Mouse (Mus musculus) heart, adult 8-10 months (tissue): ENCODE results near the gene Gm20388. TPM values are rescaled to one million over a fixed set of nuclear protein-coding genes. Genes with fewer than 3 reads are reported as not detected.
"Not testable (repeated sequence)": the region's sequence is repeated elsewhere in the genome, so short reads cannot be mapped to it uniquely, and the experiment has no call there.

Source experiments
- DNase-seq: peaks from one replicate; pipeline ENCODE4 v3.0.0; 2022; ENCODE audit warnings: low spot score
- total RNA-seq, 4 experiments: library from RNA; stranded (reverse); gene quantifications; 2 replicates each; pipeline ENCODE4 v1.2.4; 2022

Gm20388 gene
- total RNA-seq, 4 experiments from 2014 or later: 4.2 to 6.7 TPM; not detected in 2

DNA sequence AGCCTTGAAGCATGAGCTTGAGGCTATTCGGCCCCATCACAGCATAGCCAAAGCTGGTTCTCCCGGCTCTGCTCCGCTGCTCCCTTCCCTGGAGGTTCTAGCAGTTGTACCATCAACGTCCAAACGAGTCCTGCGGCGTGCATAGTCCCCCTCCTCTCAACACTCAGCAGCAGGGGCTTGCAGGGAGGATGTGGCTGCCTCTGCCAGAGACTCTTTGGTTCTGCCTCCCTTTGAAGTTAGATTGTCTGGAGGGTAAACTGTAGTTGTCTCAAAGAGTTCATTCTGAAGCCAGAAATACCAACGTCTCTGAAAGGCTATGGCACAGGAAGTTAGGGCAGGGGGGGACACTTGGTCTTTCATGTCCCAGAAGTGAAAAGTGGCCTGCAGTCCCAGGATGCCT is 3493.9 kb downstream of the Gm20388 start:
- DNase-seq: no peak

DNA sequence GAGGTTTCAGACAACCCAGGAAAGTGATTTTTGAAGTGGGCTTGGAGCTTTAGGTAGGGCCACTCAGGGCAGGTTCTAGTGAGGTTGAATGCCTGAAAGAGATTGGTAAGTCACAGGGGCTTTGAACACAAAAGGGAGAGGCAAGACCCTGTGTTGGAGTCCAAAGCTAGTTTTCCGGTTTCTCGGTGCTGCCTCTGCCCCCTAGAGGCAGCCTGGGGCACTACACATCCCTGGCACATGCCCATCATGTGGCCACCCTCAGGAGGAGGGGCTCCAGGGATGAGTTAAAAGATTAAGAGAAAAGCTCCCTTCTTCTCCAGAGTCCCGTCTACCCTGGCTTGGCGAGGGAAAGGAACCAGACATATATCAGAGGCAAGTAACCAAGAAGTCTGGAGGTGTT is 3496.1 kb downstream of the Gm20388 start, which contains the start of gene Mc1r:
Mc1r (plus strand) TSS at position 322 of the 400 bp plus-strand sequence.
- peak; percentile 25 for DNase-seq

DNA sequence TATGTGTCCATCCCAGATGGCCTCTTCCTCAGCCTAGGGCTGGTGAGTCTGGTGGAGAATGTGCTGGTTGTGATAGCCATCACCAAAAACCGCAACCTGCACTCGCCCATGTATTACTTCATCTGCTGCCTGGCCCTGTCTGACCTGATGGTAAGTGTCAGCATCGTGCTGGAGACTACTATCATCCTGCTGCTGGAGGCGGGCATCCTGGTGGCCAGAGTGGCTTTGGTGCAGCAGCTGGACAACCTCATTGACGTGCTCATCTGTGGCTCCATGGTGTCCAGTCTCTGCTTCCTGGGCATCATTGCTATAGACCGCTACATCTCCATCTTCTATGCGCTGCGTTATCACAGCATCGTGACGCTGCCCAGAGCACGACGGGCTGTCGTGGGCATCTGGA is 3497.0 kb downstream of the Gm20388 start:
- no peak for DNase-seq

DNA sequence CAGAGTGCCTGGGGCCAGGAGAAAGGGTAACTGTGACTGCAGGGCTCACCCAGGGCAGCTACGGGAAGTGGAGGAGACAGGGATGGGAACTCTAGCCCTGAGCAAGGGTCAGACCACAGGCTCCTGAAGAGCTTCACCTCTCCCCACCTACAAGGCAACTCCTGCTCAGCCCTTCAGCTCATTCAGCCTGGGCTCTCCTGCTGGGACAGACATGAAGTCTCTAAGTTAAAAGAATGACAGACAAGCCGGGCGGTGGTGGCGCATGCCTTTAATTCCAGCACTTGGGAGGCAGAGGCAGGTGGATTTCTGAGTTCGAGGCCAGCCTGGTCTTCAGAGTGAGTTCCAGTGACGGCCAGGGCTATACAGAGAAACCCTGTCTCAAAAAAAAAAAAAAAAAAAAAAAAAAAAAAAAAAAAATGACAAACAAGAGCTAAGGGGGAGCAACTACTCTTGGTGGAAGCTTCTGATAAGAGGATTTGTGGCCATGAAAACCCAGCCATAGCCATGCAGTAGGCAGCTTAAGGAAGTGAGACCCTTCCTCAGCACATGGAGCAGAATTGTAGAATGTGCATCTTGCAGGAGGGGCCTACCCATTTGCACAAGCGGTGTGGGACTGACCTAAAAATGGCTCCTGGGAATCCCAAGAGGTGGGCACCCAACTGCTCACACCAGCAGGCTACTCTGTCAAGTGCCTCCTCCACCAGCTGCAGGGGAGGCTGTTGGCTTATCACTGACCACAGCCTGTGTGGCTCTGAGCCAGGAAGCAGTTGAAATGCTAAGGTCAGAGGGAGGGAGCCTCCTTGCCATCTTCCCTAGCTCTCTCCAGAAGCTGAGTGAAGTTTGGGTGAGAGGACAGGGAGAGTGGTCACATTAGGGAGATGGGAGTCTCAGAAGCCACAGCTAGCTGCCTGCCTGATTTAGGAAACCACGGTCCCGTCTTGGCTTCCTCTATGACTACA is 3498.2 kb downstream of the Gm20388 start:
- DNase-seq: no peak

DNA sequence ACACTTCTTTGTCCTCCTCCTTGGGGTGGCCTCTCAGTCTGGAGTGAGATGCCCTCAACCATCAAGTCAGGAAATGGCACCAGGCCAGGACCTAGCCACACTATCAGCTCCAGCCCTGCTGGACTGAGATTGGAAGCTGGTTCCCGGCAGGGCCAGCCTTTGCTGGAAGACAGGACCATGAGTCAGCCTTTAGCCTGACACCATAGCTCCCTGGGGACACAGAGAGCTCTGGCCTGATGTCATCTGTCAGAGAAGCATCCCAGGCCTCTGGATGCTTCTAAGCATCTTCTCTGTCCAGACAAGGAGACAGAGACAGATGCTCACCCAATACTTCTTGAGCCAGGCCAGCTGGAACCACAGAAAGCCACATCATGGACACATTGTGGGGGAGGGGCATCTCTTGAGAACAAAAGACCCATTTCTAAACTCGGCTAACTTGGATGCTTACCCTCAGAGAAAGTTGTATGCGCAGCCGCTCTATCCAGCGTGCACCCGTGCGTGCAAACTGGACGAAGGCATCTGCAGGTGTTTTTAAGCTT is 3499.5 kb downstream of the Gm20388 start:
- DNase-seq: peak; percentile 66

DNA sequence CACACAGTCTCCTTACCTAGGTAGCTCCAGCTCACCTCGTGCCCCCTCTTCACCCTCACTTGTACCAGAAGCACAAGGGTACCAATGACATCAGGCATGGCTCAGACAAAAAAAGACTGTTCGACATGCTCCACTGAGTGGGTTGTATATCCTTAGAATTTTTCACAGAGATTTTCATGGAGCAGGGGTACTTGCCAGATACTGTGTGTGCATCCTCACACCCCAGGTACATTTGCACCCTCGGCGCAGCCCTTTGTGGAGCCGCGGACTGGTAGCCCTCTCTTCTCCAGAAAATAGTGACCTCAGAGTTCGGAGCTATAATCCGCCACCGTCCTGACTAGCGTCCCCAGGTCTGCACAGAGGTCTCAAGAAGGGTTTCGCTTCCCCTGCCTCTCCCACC is 3500.1 kb downstream of the Gm20388 start:
- no peak for DNase-seq

DNA sequence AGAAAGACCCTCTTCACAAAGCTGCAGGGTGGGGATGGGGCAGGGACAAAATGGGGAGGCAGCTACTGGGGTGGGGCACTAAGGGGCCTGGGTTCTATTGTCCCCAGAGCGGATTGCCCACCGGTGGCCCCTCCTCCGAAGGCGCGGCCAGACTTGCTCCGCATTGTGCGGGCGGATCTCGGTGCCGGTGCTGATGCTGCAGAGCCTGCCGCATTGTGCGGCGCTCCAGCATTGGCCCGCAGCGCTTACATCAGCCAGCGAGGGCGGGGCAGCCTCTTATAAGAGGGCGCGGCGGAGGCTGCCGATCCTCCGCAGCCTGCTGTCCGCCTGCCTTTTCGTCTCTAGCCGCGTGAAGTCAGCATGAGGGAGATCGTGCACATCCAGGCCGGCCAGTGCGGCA is 3500.6 kb downstream of the Gm20388 start, which contains the start of gene Tubb3:
Tubb3 (plus strand) TSS at position 179 of the 400 bp plus-strand sequence.
- no peak for DNase-seq

DNA sequence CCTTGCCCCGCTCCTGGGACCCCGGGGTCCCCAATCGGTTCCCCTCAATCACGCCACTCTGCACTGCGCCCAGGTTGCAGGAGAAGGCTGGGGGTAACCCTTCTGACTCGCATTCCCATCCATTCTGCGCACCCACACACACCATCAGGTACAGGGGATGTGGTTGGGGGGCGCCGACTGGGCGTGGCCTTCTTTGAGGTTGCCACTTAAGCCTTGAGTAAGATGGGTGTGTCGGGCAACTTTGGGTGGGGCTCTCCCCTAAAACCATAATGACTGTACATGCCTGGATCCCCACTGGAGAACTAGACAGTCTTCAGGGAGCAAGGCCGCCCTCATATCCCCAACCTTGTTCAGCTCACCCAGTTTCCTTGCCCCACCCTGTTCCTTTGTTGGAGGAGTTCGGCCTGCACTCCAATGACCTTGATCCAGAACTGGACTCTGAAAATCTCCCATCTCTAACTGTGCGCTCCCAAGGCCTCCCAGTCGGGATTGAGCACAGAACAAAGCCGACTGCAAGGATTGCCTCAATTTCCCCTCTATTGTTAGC is 3501.2 kb downstream of the Gm20388 start:
- no peak for DNase-seq

DNA sequence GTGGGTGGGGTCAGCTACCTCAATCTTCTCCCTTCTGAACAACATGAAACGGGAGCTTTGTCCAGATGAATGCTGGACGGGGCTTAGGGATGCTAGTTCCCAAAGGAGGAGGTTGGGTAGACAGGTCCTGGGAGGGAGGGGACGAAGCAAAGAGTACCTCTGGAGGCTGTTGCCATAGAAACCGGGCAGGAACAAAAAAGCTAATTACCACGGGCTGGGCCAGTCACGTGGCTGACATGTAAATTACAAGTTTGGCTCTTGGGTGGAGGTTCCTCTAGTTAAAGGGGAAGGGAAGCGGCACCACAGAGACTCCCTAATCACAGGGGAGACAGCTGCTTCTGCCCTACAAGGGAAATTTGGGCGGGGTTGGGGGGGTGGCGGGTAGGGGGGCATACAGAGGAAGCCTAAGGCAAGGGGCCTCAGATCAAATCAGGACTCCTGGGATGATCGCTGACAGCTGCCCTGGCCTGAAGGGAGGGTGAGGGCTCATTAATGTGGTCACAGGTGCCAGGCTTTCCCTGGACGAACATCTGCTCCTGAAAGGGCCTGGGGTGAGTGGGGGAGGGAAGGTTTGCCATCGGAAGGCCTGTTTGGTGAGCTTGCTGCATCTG is 3502.0 kb downstream of the Gm20388 start:
- DNase-seq: no peak

DNA sequence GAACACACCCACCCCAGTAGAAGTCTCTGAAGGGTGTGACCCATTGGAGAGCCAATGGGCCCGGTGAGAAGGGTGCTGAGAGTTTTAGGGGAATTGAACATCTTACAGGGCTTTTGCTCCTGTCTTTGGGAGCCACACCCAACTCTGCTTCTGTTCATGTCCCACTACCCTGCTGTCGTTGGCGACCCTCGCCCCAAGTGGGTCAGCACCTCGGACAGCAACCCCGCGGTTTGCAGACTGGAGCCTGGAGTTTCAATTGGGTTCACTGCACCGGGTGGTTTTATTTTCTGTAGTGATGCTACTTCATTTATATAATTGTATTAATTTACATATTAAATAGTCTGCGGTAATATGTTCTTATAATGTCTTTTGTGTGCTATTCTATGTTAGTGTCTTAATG is 3503.6 kb downstream of the Gm20388 start:
- no peak for DNase-seq

DNA sequence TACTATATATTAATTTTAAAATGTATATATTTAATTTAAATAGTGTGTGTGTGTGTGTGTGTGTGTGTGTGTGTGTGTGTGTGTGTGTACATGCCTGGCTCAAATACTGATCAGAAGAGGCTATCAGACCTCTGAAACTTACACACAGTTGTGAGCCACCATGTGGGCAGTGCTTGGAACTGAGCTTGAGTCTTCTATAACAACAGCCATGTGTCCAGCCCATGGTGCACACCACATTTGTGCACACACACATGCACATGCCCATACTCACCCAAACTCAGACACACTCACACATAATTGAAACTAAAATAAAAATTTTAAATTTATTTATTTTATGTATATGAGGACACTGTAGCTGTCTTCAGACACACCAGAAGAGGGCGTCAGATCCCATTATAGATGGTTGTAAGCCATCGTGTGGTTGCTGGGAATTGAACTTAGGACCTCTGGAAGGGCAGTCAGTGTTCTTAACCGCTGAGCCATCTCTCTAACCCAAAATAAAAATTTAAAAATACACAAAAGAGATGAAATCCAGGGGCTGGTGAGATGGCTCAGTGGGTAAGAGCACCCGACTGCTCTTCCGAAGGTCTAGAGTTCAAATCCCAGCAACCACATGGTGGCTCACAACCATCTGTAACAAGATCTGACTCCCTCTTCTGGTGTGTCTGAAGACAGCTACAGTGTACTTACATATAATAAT is 3504.5 kb downstream of the Gm20388 start:
- DNase-seq: not testable (repeated sequence)

DNA sequence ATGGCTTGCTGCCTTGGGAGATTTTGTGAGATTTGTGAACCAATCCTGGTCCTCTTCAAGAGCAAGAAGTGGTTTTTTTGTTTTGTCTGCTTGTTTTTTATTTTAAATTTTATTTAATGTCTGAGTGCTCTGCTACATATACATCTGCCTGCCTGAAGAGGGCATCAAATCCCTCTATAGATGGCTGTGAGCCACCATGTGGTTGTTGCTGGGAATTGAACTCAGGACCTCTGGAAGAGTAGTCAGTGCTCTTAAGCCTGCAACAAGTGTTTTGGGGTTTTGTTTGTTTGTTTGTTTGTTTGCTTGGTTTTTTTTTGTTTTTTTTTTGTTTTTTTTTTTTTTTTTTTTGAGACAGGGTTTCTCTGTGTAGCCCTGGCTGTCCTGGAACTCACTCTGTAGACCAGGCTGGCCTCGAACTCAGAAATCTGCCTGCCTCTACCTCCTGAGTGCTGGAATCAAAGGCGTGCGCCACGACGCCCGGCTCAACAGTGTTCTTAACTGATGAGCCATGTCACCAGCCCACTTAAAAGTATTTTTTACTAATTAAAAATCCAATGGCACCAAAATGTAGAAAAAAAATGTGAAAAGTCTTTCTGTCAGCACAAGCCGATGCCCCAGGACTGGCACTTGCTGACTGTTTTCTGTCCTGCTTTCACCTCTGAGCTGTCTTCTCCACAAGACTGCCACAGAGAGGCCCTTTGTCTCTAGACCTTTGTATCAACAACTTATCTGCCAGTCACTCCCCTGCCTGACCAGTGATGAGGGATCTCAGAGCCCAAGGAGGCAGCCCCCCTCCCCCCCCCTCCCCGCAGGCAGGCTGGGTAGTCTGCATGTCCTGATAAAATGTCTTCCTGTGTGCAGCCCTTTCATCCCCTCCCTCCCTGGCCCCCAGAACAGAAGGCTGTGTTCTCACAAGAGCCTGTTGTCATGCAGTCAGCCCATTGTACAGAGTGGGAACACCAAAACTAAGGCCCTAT is 3505.6 kb downstream of the Gm20388 start:
- no peak for DNase-seq

DNA sequence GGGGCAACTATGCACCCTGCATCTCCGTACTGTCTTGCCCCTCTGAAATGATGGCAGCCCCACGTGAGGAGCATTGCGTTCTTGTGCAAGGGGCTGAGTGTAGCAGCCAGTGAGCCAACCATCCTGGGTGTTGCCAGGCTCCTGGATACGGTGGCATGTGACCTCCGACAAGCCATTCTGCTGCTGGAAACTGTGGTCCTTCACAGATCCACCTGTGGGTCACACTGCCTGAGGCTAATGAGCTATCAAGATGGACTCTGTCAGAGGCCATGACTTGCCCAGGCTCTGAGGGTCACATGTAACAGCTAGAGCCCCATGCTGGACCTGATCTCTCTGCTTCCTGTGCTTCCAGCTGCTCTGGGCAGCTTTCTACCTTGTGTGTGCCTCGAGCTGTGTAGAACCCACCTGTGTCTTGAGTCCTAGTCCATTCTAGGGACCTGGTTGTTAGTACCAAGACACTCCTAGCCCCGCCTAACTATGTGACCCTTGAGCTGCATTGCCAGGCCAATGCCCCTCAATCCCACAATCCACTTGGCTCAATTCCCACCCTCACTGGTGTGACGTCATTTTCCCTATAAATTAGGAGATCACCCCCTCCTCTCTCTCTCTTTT is 3506.4 kb downstream of the Gm20388 start:
- no peak for DNase-seq

DNA sequence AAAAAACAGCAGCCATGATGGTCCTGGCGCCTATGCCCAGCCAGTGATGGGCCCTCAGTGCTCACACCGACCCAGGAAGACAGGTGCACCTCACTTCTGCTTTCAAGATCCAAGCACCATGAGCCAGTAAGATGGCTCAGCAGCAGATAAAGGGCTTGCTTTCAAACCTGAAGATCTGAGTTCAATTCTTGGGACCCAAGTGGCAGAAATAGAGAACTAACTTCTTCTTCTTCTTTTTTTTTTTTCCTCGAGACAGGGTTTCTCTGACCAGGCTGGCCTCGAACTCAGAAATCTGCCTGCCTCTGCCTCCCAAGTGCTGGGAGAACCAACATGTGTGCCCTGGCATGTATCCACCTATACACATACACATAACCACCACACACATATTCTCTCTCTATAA is 3509.1 kb downstream of the Gm20388 start:
- DNase-seq: no peak

DNA sequence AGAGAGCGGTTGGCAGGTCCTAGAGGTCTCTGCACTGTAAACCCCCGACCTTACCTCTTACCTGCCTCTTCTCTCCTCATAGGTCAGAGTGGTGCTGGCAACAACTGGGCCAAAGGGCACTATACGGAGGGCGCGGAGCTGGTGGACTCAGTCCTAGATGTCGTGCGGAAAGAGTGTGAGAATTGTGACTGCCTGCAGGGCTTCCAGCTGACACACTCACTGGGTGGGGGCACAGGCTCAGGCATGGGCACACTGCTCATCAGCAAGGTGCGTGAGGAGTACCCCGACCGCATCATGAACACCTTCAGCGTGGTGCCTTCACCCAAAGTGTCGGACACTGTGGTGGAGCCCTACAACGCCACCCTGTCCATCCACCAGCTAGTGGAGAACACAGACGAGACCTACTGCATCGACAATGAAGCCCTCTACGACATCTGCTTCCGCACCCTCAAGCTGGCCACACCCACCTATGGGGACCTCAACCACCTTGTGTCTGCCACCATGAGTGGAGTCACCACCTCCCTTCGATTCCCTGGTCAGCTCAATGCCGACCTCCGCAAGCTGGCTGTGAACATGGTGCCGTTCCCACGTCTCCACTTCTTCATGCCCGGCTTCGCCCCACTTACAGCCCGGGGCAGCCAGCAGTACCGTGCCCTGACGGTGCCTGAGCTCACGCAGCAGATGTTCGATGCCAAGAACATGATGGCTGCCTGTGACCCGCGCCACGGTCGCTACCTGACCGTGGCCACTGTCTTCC is 3510.1 kb downstream of the Gm20388 start:
- no peak for DNase-seq

DNA sequence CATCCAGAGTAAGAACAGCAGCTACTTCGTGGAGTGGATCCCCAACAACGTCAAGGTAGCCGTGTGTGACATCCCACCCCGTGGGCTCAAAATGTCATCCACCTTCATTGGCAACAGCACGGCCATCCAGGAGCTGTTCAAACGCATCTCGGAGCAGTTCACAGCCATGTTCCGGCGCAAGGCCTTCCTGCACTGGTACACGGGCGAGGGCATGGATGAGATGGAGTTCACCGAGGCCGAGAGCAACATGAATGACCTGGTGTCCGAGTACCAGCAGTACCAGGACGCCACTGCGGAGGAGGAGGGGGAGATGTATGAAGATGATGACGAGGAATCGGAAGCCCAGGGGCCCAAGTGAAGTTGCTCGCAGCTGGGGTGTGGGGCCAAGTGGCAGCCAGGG is 3510.7 kb downstream of the Gm20388 start:
- no peak for DNase-seq

DNA sequence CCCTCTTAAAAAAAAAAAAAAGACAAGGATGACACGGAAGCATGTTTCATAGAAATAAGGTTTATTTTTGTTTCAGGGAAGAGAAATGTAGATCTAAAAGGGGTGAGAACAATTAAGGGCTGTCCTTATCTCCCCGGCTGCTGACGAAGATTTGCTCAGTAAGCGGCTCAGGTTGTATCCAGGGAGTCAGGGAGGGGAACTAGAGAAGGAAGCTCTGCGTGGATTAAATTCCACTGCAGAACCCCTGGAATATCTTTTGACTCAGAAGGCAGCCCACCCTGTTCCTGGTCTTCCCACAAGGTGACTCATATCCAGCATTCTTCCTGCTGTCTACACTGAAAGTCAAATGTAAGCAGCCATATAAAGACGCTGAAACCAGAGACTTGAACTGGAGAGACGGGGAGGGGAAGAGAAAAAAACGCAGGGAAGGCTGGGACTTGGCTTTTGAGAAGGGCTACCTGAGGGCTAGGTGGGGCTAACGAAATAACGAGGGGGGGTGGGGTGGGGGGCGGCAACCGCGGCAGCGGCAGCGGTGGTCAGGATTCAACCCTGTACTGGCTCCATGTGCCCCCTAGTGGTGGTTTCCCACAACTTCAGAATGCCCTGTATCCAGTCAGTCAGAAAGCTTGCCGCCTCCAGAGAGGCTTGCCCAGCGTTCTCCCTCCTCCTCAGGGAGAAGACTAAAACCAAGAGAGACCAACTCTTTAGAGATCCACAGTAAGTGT is 3511.6 kb downstream of the Gm20388 start:
- peak; percentile 64 for DNase-seq

DNA sequence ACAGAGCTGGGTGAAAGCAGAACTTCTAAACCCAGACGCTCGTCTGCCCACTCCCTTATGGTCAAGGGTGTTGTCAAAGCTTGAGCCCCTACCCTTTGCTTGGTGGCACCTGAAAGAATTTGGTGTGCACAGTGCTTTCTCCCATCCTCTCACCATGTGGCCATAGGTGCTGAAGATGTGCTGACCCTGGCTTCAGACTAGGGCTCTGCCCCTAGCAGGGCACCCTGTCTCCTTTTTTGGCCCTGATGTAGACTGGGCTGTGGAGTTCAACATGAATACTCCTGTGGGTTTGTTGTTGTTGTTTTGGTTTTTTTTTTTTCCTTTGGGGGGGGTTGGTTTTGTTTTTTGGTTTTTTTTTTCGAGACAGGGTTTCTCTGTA is 3512.1 kb downstream of the Gm20388 start:
- DNase-seq: no peak

DNA sequence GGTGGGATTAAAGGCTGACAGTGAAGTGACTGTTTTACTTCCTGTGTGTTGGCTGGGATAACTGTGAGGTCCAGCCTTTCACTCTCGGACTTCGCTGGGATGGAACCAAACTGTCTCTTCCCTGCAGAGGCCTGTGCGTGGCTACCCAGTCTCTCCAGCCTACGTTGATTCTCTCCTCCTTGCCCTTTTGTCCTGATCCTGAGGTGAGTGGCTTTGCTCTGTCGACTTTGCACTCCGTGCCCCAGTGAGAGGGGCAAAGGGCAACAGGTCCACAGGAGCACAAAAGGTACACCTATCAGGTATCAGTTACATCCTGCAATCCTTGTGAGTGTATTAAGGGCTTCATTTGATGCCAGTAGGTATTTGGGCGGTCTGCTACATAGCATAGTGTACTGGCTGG is 3512.8 kb downstream of the Gm20388 start, which contains the start of gene Def8:
Def8 (plus strand) TSS at position 87 of the 400 bp plus-strand sequence.
- no peak for DNase-seq
